13 mouse cellular contexts compared by ENCODE assay signal in genomic region chr7:114499293-114499692, GRCm38 (mm10).
DNase-seq lines count a peak whose midpoint lies in the region; ATAC-seq and TF ChIP-seq lines count a peak whose summit lies in the region.
"Had no signal": no experiment of that assay in that cellular context is flagged by ENCODE, and none has a peak within 500 bp of the region (broad histone marks: within the 10 kb centered on the region; RNA-seq: fewer than 3 reads in every experiment).

No protein-coding gene starts in this region.

- no peaks in the 10 kb centered on the region for H3K4me1 ChIP-seq in forebrain, postnatal 0 days (ENCODE audit: insufficient read depth)
- H3K4me1 ChIP-seq in forebrain, embryonic 13.5 days, result no peaks in the 10 kb centered on the region
- no peaks in the 10 kb centered on the region for H3K4me1 ChIP-seq in lung, adult 2 months (ENCODE audit: control insufficient read depth, insufficient read depth, low read length)
- H3K4me1 ChIP-seq: embryonic facial prominence, embryonic 12.5 days; forebrain, embryonic 15.5 days; intestine, embryonic 15.5 days had no signal

- H3K9ac ChIP-seq in forebrain, postnatal 0 days, result no peak overlapping the region
- H3K9ac ChIP-seq in forebrain, embryonic 13.5 days, result no peak overlapping the region
- H3K9ac ChIP-seq: embryonic facial prominence, embryonic 12.5 days; forebrain, embryonic 15.5 days; intestine, embryonic 15.5 days had no signal

- no peaks in the 10 kb centered on the region for H3K36me3 ChIP-seq in forebrain, postnatal 0 days (ENCODE audit: insufficient read depth)
- no peaks in the 10 kb centered on the region for H3K36me3 ChIP-seq in forebrain, embryonic 13.5 days (ENCODE audit: poor library complexity, severe bottlenecking)
- no peaks in the 10 kb centered on the region for H3K36me3 ChIP-seq in splenic B cell, adult 2 months (ENCODE audit: control insufficient read depth, insufficient read depth, low read length, poor library complexity, severe bottlenecking)
- H3K36me3 ChIP-seq: embryonic facial prominence, embryonic 12.5 days; forebrain, embryonic 15.5 days; intestine, embryonic 15.5 days had no signal

- no peak overlapping the region for H3K27ac ChIP-seq in forebrain, postnatal 0 days (ENCODE audit: low read depth, low read length)
- H3K27ac ChIP-seq in forebrain, embryonic 13.5 days, result no peak overlapping the region
- H3K27ac ChIP-seq: embryonic facial prominence, embryonic 12.5 days; forebrain, embryonic 15.5 days; intestine, embryonic 15.5 days had no signal

- TF ChIP-seq POLR2A in lung, adult 2 months (IDR thresholded peaks at IDR 0.05; ENCODE audit: borderline replicate concordance, extremely low read depth, low read depth, low read length), result no peak

- no peak overlapping the region for H3K4me3 ChIP-seq in forebrain, postnatal 0 days (ENCODE audit: low read depth, low read length)
- H3K4me3 ChIP-seq in forebrain, embryonic 13.5 days, result no peak overlapping the region
- H3K4me3 ChIP-seq in lung, adult 2 months (replicated peaks; ENCODE audit: extremely low read depth, low read depth, low read length), result no peak overlapping the region
- H3K4me3 ChIP-seq: embryonic facial prominence, embryonic 12.5 days; forebrain, embryonic 15.5 days; intestine, embryonic 15.5 days had no signal

- peak; percentile 57 for TF ChIP-seq CTCF in forebrain, postnatal 0 days (IDR thresholded peaks at IDR 0.05; ENCODE audit: low read depth)
- peak; percentile 31; the same call in 1 of the 2 replicates for TF ChIP-seq CTCF in lung, adult 2 months (IDR thresholded peaks at IDR 0.05; ENCODE audit: insufficient read depth, low read length)

- H3K27me3 ChIP-seq in forebrain, postnatal 0 days (ENCODE audit: insufficient read depth, low read length), result no peaks in the 10 kb centered on the region
- no peaks in the 10 kb centered on the region for H3K27me3 ChIP-seq in forebrain, embryonic 13.5 days
- H3K27me3 ChIP-seq in splenic B cell, adult 2 months (ENCODE audit: control insufficient read depth, insufficient read depth, low read length, poor library complexity, severe bottlenecking), result no peaks in the 10 kb centered on the region
- H3K27me3 ChIP-seq: embryonic facial prominence, embryonic 12.5 days; forebrain, embryonic 15.5 days; intestine, embryonic 15.5 days had no signal

- no peak for ATAC-seq in forebrain, postnatal 0 days
- no peak for ATAC-seq in forebrain, embryonic 13.5 days
- peak; percentile 52 for ATAC-seq in activated CD4-positive, CD25-positive, alpha-beta regulatory T cell, adult 4 months
- ATAC-seq: forebrain, embryonic 15.5 days; intestine, embryonic 15.5 days had no signal

- 83% methylated on average over 1 of the region's 1 CpGs for WGBS in forebrain, postnatal 0 days
- WGBS in forebrain, embryonic 13.5 days, result 92% methylated on average over 1 of the region's 1 CpGs
- 80% methylated on average over 1 of the region's 1 CpGs for WGBS in lung, adult 2 months

- no peaks in the 10 kb centered on the region for H3K9me3 ChIP-seq in forebrain, postnatal 0 days (ENCODE audit: low read length)
- H3K9me3 ChIP-seq in forebrain, embryonic 13.5 days (replicated peaks), result no peaks in the 10 kb centered on the region
- H3K9me3 ChIP-seq: embryonic facial prominence, embryonic 12.5 days; forebrain, embryonic 15.5 days; intestine, embryonic 15.5 days had no signal

- H3K4me2 ChIP-seq in forebrain, postnatal 0 days (ENCODE audit: low read depth), result no peak overlapping the region
- H3K4me2 ChIP-seq in forebrain, embryonic 13.5 days, result no peak overlapping the region
- H3K4me2 ChIP-seq: embryonic facial prominence, embryonic 12.5 days; forebrain, embryonic 15.5 days; intestine, embryonic 15.5 days had no signal

- peak; percentile 7 for DNase-seq in forebrain, postnatal 0 days
- no peak for DNase-seq in lung, adult 2 months
- no peak for DNase-seq in lung, adult 18-20 months
- peak; percentile 64 for DNase-seq in splenic B cell, adult 2 months (ENCODE audit: low read depth, low spot score)
- DNase-seq in thymus, postnatal 10 days (ENCODE audit: low spot score in 2 of 2), result no peak
- DNase-seq in kidney, postnatal 4 days, result no peak
- DNase-seq: adrenal gland, postnatal 25 days; cerebellum, adult 2 months had no signal

Comparison
In these comparisons a context has a peak if more than half of its experiments do, and no peak if none do; other contexts are left out.
1. DNase-seq: peak in forebrain, postnatal 0 days (single experiment) and splenic B cell, adult 2 months (single experiment); none in lung, adult 2 months (single experiment), lung, adult 18-20 months (0 of 2), thymus, postnatal 10 days (0 of 2) and kidney, postnatal 4 days (0 of 2).